Mouse (Mus musculus) hindbrain, embryonic 15.5 days (tissue): ENCODE measurements at regions not wholly inside any gene's neighbourhood (a gene's known extent, or its start where the extent isn't known, plus 50 kb on each side); places are given as distances from the start of the nearest gene placed in this dataset.

Experiments used
- ATAC-seq: fragments of 200-750 bp; cut with Nextera tagmentation; 2 replicates; pipeline ENCODE4 v1.8.0; 2017; ENCODE audit warnings: low read depth, moderate number of reproducible peaks, moderate TSS enrichment; ENCODE audit not compliant: low FRiP score
- H3K27ac ChIP-seq: fragments of 300-500 bp; sonication (generic); replicated peaks from 2 replicates; pipeline ENCODE4 v1.5.1; 2015; ENCODE audit warnings: mild to moderate bottlenecking, inconsistent platforms
- H3K27me3 ChIP-seq: fragments of 300-500 bp; sonication (generic); 2 replicates; pipeline ENCODE4 v1.6.1; 2015; ENCODE audit warnings: control low read depth, inconsistent platforms
- H3K36me3 ChIP-seq: fragments of 300-500 bp; sonication (generic); 2 replicates; pipeline ENCODE4 v1.6.1; 2015; ENCODE audit warnings: control low read depth, inconsistent platforms
- H3K4me1 ChIP-seq: fragments of 300-500 bp; sonication (generic); replicated peaks from 2 replicates; pipeline ENCODE4 v1.6.1; 2015; ENCODE audit warnings: control low read depth, inconsistent platforms
- H3K4me2 ChIP-seq: fragments of 300-500 bp; sonication (generic); 2 replicates; pipeline ENCODE4 v1.6.1; 2015; ENCODE audit warnings: moderate library complexity, mild to moderate bottlenecking, inconsistent platforms
- H3K4me3 ChIP-seq: fragments of 300-500 bp; sonication (generic); 2 replicates; pipeline ENCODE4 v1.5.1; 2015; ENCODE audit warnings: mild to moderate bottlenecking, inconsistent platforms
- H3K9ac ChIP-seq: fragments of 300-500 bp; sonication (generic); 2 replicates; pipeline ENCODE4 v1.6.1; 2015; ENCODE audit warnings: inconsistent platforms
- H3K9me3 ChIP-seq: fragments of 300-500 bp; sonication (generic); 2 replicates; pipeline ENCODE4 v1.6.1; 2016; ENCODE audit warnings: control low read depth, inconsistent platforms
- WGBS: fragments of 180-500 bp; shearing (Covaris S2); methylation state at CpG from one replicate; pipeline ENCODE4 v1.1.7; 2015; 5-methylcytosine and 5-hydroxymethylcytosine counted together

DNA sequence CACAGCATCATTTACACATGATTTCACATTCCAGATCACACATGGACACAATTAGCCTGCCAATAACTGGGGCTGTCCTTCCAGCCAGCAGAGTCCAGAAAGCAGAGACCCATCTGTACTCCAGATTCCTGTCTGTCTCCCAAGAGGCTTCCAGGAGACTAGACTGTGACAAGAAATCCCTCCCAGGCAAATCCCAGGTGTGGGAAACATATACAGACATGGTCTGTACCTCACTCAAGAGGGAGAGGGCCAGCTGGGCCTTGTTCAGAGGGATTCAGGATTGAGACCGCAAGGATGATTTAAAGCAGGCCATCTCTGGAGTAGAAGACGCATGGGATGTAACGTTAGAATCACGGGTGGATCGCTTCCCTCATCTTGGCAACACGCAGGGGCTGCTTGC, 182.7 kb upstream of the Prr30 start:
- Histone ChIP-seq H3K9me3 (no peaks in the 10 kb centered on the region), H3K4me2 (no peak overlapping the region), H3K4me1 (peaks cover 14% of the 10 kb centered on the region), H3K36me3 (no peaks in the 10 kb centered on the region), H3K27ac (no peak overlapping the region), H3K9ac (no peak overlapping the region), H3K27me3 (0 out of 2 replicates have a peak, but pooled peaks cover 2% of the 10 kb centered on the region), H3K4me3 (no peak overlapping the region)
- ATAC-seq, result no peak
- WGBS, result 69% methylated on average over 6 of the region's 6 CpGs

DNA sequence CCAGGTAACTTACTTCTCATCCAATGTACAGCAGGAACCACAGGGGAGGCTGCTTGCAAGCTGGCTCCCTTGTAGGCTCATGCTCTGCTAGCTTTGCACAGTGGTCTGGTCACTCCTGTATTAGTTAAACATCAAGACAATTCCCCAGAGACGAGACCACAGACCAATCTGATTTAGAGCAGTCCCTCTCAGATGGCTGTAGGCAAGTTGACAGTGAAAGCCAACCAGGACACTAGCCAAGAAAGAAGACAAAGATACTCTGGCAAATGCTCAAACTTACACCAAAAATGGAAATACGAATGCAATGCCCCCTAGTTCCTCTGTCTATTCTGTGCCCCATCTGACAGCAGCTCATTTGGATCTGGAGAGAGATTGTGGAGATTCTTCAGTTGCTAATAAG, 181.8 kb upstream of the Prr30 start:
- H3K9me3 ChIP-seq, result no peaks in the 10 kb centered on the region
- H3K27me3 ChIP-seq, result 0 out of 2 replicates have a peak, but pooled peaks cover 2% of the 10 kb centered on the region
- no peak overlapping the region for H3K27ac ChIP-seq
- 74% methylated on average over 2 of the region's 2 CpGs for WGBS
- H3K9ac ChIP-seq, result no peak overlapping the region
- H3K4me1 ChIP-seq, result peaks cover 14% of the 10 kb centered on the region
- H3K36me3 ChIP-seq, result no peaks in the 10 kb centered on the region
- no peak for ATAC-seq
- no peak overlapping the region for H3K4me2 ChIP-seq
- H3K4me3 ChIP-seq, result no peak overlapping the region

GRCm38 (mm10) chr14:101379663-101380006, 179.5 kb upstream of the Prr30 start:
- H3K27ac ChIP-seq, result peak overlapping the region; percentile 31; the same call in 1 of the 2 replicates
- H3K9ac ChIP-seq, result no peak overlapping the region

DNA sequence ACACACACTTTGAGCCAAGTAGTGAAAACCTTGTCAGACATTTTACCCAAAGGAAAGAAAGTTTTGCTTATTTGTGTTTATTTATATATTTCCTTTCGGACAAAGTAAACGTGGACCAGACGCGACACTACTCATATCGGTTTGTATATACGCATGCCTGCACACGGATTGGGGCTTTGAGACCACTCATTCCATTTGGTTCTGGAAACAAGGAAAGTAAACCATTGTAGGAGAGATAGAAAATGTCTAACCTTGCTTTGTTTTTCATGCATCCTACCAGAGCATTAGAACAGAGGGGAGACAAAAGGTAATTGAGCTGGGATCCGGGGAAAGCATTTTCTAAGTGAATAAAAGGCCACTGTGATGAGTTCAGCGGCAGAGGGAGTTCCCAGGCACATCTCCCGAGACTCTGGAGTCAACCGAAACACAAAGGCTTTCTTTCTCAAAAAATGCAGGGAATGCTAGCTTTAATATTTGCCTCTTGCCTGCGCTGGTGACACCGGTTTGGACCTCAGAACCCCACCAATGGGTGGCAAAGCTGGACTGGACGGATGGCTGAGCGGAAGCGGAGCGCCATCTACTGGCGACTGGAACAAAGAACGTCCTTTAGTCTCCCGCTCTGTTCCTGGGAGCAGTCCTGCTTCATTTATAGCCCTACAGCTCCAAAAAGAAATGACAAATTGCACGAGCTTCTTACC, 179.0 kb upstream of the Prr30 start:
- peak; percentile 90 for ATAC-seq
- Histone ChIP-seq H3K4me1 (peaks cover 24% of the 10 kb centered on the region), H3K9me3 (no peaks in the 10 kb centered on the region), H3K9ac (peak overlapping the region; percentile 35), H3K27ac (peak overlapping the region; percentile 74), H3K36me3 (no peaks in the 10 kb centered on the region), H3K27me3 (0 out of 2 replicates have a peak, but pooled peaks cover 2% of the 10 kb centered on the region), H3K4me3 (peak overlapping the region; percentile 32), H3K4me2 (peak overlapping the region; percentile 58)
- WGBS, result 13% methylated on average over 21 of the region's 21 CpGs

More at GRCm38 (mm10) chr14:101379663-101380006, 179.5 kb upstream of the Prr30 start:
- 49% methylated on average over 4 of the region's 4 CpGs for WGBS
- no peaks in the 10 kb centered on the region for H3K36me3 ChIP-seq
- H3K4me2 ChIP-seq, result peak overlapping the region; percentile 58
- no peaks in the 10 kb centered on the region for H3K9me3 ChIP-seq
- H3K4me3 ChIP-seq, result no peak overlapping the region
- 0 out of 2 replicates have a peak, but pooled peaks cover 2% of the 10 kb centered on the region for H3K27me3 ChIP-seq
- H3K4me1 ChIP-seq, result peaks cover 24% of the 10 kb centered on the region
- peak; percentile 40; the same call in 1 of the 2 replicates for ATAC-seq

DNA sequence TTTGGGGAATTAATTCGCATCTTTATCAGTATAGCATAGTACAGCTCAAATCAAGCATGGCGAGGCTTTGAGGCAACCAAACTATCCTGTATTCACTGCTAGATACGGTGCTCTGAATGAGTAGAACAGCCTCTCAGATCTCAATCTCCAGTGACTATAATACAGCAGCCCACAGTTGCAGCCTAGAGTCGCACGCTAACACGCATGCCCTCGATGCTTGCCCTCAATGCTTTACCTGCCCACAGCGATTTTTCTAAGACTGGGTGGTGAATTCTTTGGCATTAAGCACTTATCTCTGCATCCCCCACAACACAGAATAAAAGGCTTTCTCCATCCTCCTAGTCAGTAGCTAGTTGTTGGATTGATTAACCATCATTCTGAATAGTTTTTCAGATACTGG, 178.4 kb upstream of the Prr30 start:
- H3K9ac ChIP-seq, result no peak overlapping the region
- H3K4me1 ChIP-seq, result peaks cover 24% of the 10 kb centered on the region
- no peaks in the 10 kb centered on the region for H3K9me3 ChIP-seq
- H3K36me3 ChIP-seq, result no peaks in the 10 kb centered on the region
- peak overlapping the region; percentile 74 for H3K27ac ChIP-seq
- peak overlapping the region; percentile 32 for H3K4me3 ChIP-seq
- 0 out of 2 replicates have a peak, but pooled peaks cover 2% of the 10 kb centered on the region for H3K27me3 ChIP-seq
- WGBS, result 39% methylated on average over 8 of the region's 8 CpGs
- ATAC-seq, result 0 out of 2 replicates have a peak, but pooled peaks have one; percentile 44
- H3K4me2 ChIP-seq, result peak overlapping the region; percentile 58

- WGBS, result 89% methylated on average over 1 of the region's 1 CpGs
- H3K9me3 ChIP-seq, result no peaks in the 10 kb centered on the region
- H3K27ac ChIP-seq, result no peak overlapping the region
- H3K4me1 ChIP-seq, result peaks cover 24% of the 10 kb centered on the region
- H3K4me2 ChIP-seq, result no peak overlapping the region
- ATAC-seq, result no peak
- H3K4me3 ChIP-seq, result no peak overlapping the region
- H3K36me3 ChIP-seq, result no peaks in the 10 kb centered on the region
- no peak overlapping the region for H3K9ac ChIP-seq
- H3K27me3 ChIP-seq, result 0 out of 2 replicates have a peak, but pooled peaks cover 2% of the 10 kb centered on the region
Measured at GRCm38 (mm10) chr14:101376690-101377089, 176.6 kb upstream of the Prr30 start.

- Histone ChIP-seq H3K27ac (no peak overlapping the region), H3K36me3 (no peaks in the 10 kb centered on the region), H3K27me3 (0 out of 2 replicates have a peak, but pooled peaks cover 2% of the 10 kb centered on the region), H3K9me3 (no peaks in the 10 kb centered on the region), H3K4me3 (no peak overlapping the region), H3K9ac (no peak overlapping the region), H3K4me2 (0 out of 2 replicates have a peak overlapping the region, but pooled peaks have one; percentile 7), H3K4me1 (peaks cover 24% of the 10 kb centered on the region)
- WGBS, result 27% methylated on average over 6 of the region's 6 CpGs
- no peak; the same call in 1 of the 2 replicates for ATAC-seq
Measured at GRCm38 (mm10) chr14:101375833-101376232, 175.7 kb upstream of the Prr30 start.

GRCm38 (mm10) chr14:101373864-101374263, 173.7 kb upstream of the Prr30 start:
- H3K27me3 ChIP-seq, result no peaks in the 10 kb centered on the region
- H3K4me3 ChIP-seq, result no peak overlapping the region
- no peak overlapping the region for H3K9ac ChIP-seq
- H3K36me3 ChIP-seq, result no peaks in the 10 kb centered on the region
- no peaks in the 10 kb centered on the region for H3K9me3 ChIP-seq
- H3K27ac ChIP-seq, result no peak overlapping the region
- whole genome bisulfite sequencing, result 96% methylated on average over 4 of the region's 4 CpGs
- H3K4me1 ChIP-seq, result peaks cover 17% of the 10 kb centered on the region
- H3K4me2 ChIP-seq, result no peak overlapping the region
- ATAC-seq, result no peak

- no peak overlapping the region for H3K4me3 ChIP-seq
- H3K36me3 ChIP-seq, result no peaks in the 10 kb centered on the region
- ATAC-seq, result no peak
- H3K4me1 ChIP-seq, result no peaks in the 10 kb centered on the region
- H3K4me2 ChIP-seq, result no peak overlapping the region
- no peaks in the 10 kb centered on the region for H3K9me3 ChIP-seq
- H3K27me3 ChIP-seq, result no peaks in the 10 kb centered on the region
- no peak overlapping the region for H3K27ac ChIP-seq
- 79% methylated on average over 2 of the region's 2 CpGs for WGBS
- H3K9ac ChIP-seq, result no peak overlapping the region
Measured at GRCm38 (mm10) chr14:101359860-101360259, 159.7 kb upstream of the Prr30 start.

GRCm38 (mm10) chr14:101353009-101353378, 152.9 kb upstream of the Prr30 start:
- Histone ChIP-seq H3K4me2 (peak overlapping the region; percentile 19; the same call in 1 of the 2 replicates), H3K4me3 (no peak overlapping the region), H3K9ac (no peak overlapping the region), H3K4me1 (peaks cover 18% of the 10 kb centered on the region), H3K36me3 (no peaks in the 10 kb centered on the region), H3K27me3 (no peaks in the 10 kb centered on the region), H3K27ac (peak overlapping the region; percentile 78), H3K9me3 (no peaks in the 10 kb centered on the region)
- WGBS, result 12% methylated on average over 3 of the region's 3 CpGs
- ATAC-seq, result peak; percentile 64

- peaks cover 18% of the 10 kb centered on the region for H3K4me1 ChIP-seq
- 4% methylated on average over 6 of the region's 6 CpGs for WGBS
- no peak overlapping the region for H3K9ac ChIP-seq
- no peaks in the 10 kb centered on the region for H3K9me3 ChIP-seq
- no peaks in the 10 kb centered on the region for H3K36me3 ChIP-seq
- no peaks in the 10 kb centered on the region for H3K27me3 ChIP-seq
- H3K27ac ChIP-seq, result peak overlapping the region; percentile 78
- H3K4me3 ChIP-seq, result no peak overlapping the region
- peak; percentile 95 for ATAC-seq
- H3K4me2 ChIP-seq, result peak overlapping the region; percentile 19
Measured at GRCm38 (mm10) chr14:101352046-101353008, 152.2 kb upstream of the Prr30 start.

DNA sequence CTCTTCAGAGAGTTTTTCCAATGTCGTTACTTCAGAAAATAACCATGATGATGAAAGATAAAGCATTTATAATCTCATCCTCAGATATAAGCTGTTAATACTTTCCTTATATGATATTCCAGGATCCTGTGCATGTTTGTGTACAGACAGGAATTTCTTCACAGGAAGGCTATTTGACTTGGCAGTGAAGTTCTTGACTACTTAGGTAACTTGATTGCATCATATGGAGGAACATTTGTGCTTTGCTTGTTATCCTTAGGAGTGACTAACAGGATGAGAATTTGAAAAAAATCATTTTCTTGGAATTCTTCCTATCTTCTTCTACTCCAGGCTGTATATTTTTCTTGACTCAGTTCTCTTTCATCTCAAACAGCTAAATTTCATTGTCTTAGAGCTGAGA, 140.2 kb upstream of the Prr30 start:
- Histone ChIP-seq H3K9ac (no peak overlapping the region), H3K27ac (no peak overlapping the region), H3K9me3 (no peaks in the 10 kb centered on the region), H3K4me1 (no peaks in the 10 kb centered on the region), H3K36me3 (no peaks in the 10 kb centered on the region), H3K4me3 (no peak overlapping the region), H3K27me3 (no peaks in the 10 kb centered on the region), H3K4me2 (no peak overlapping the region)
- 91% methylated on average over 1 of the region's 1 CpGs for WGBS
- ATAC-seq, result no peak
